Mouse (Mus musculus) adrenal gland, postnatal 4 days (tissue): ENCODE measurements around the gene Gm20388. TPM values are rescaled to one million over a fixed set of nuclear protein-coding genes. Genes with fewer than 3 reads are reported as not detected.

Experiments used
- DNase-seq, 2 experiments: peaks; one replicate each; pipeline ENCODE4 v3.0.0; 2021 to 2022; ENCODE audit warnings: low spot score in 2 of 2, mixed read lengths in 2 of 2
- total RNA-seq, 2 experiments: library from RNA; stranded (reverse); gene quantifications; 2 replicates each; pipeline ENCODE4 v1.2.3; 2021

Gm20388 gene
- total RNA-seq, 2 experiments from 2014 or later = 8.8 TPM; not detected in 1

GRCm38 (mm10) chr8:121694453-121694852 is 1783.8 kb downstream of the Gm20388 start:
- peak in 1 of 2 experiments; percentile 31 for DNase-seq

- DNase-seq = peak in 1 of 2 experiments; percentile 29
Measured at GRCm38 (mm10) chr8:121695585-121696184, 1785.0 kb downstream of the Gm20388 start.

DNA sequence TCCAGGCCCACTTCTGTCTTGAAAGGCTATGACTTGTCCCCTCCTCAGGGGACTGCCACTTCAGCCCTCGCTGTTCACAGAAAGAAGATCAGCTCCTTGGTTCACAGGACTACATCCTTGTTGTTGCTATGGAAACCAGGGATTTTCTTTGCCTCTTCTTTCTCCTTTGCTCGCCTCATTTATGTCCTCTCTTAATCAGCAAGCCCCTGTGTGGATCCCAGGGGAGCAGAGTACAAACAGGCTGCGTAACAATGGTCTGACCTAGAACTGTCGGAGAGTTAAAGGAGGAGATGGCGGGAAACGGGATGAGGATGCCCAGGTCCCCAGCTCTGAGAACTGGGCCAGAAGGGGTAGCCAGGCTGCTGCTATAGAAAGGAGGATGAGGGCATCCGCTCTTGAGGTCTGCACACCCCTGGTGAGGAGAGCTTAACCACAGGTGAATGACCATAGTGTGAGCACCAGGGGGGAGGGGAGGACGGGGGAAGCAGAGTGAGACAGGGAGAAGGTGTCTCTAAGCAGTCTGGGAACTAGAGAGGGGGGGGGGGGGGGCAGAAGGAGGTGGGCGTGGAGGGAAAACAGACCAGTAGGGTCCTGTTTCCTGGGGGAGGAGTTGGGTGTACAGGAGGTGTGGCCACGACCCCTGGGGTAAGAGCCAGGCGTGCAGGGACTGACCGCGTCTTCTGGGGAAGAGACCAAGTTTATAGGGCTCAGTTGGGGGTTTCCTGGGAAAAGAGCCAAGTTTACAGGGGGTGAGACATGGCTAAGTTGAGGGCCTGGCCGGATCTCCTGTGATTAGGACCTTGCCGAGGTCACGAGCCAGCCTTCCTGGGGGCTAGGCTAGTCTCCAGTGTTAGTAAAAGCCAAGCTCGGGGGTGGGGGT is 1787.3 kb downstream of the Gm20388 start:
- DNase-seq = no peak

DNA sequence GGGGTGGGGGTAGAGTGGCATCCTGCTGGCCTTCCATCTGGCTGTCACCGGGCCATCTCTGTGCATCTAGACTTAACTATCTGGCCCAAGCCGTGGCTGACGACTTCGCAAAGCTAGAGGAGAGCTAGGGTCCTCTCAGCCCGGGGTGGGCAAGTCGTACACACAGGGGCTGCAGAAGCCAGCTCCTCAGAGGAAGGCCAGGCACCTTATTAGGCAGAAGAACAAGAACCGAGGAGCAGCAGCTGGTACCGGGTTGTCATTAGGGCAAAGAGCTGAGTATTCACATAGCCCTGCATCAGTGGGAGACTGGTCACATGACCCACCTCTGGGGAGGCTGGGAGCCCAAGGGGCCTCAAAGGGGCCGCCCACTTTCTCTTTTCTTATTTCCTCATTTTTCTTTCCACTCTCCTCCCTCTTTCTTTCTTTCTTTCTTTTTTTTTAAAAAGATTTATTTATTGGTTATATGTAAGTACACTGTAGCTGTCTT is 1788.0 kb downstream of the Gm20388 start:
- DNase-seq = no peak

DNA sequence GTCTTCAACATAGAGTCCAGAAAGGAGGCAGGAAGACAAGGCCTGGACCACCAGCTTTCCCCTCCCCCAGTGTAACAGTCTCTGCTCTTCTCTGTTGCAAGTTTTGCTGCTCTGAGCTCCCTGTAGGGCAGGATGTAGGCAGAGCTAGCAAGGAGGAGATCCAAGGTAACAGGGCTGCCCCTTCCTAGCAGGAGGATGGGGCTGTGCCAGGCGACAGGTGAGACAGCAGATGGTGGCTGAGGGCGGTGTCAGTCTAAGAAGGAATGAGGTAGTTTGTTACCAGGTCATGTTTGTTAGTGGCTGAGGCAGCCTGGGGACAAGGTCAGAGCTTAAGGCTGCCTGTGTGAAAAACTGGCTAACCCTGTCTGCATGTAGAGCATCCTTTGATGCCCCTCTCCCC is 1789.3 kb downstream of the Gm20388 start:
- no peak for DNase-seq

DNA sequence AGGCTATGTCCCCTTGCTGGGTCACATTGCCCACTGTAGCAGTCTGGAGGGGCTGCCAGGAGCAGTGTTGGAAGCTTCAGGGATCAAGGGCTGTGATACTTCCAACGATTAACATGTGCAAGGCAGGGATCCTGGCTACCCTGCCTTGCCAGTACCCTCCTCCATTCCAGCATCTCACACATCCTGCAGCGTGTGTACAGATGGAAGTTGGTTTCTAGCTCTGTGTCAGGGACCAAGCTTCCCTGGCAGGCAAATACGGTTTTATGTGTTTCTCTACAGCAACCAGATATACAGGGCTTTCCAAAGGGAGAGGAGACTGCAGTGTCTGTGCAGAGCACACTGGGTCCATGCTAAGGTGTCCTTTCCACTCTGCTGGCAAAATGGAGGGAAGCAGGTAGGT is 1794.5 kb downstream of the Gm20388 start:
- DNase-seq = no peak

GRCm38 (mm10) chr8:121706956-121707355 is 1796.3 kb downstream of the Gm20388 start:
- DNase-seq = no peak

GRCm38 (mm10) chr8:121708406-121708805 is 1797.8 kb downstream of the Gm20388 start:
- no peak for DNase-seq

DNA sequence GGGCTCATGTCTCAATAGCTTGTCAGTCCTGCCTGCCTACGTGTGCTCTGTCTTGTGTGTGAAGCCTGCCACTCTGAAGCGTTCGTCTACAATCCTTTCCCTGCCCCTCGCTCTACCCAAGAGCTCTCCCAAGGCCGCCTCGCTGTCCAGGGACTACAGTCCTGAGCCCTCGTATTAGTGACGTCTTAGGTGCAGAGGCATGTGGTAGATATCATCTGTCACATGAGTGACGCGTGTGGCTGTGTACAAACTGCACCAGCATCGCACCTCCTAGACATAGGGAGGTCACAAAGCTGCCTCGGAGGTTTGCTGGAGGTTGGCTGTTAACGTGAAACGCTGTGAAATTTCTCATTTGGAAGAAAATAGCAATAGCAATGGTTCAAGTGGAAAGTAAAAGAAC is 1806.9 kb downstream of the Gm20388 start:
- DNase-seq = no peak

DNA sequence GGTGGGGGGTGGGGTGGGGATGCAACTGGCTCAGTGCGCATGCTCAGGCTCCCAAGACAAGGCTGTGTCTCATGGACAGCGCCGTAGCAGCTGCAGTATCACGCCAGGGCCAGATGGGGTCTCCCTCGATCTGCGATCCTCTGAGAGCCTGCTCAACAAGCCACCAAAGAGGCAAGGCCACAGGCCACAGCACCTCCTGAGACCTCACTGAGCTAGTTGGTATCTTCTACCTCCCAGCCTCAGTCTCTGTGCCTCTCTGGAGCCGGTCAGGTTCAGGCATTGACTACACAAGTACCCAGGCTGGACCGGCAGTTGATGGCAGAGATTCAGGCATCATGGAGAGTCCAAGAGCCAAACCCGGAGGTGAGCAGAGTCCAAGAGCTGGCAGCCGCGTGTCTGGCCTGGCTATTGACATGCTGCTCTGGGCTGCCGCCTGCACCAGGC is 1807.4 kb downstream of the Gm20388 start:
- DNase-seq = peak; percentile 43 to 69

DNA sequence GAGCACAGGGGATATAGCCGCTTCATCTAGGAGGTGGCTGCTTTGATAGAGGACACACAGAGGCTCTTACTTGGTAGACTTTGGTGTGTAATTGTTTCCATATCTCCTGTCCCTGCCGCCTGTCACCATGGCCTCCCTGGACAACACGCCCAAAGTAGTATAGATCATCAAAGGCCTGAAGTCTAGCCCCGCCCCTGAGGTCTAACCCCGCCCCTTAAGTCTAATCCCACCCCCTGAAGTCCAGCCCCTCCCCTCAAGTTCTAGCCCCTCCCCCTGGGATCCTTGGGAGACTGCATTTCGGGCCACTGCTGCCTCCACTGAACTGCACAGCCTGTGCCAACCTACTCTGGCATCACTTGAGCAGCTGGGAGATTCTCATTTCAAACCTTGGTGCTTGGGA is 1808.3 kb downstream of the Gm20388 start:
- no peak for DNase-seq

DNA sequence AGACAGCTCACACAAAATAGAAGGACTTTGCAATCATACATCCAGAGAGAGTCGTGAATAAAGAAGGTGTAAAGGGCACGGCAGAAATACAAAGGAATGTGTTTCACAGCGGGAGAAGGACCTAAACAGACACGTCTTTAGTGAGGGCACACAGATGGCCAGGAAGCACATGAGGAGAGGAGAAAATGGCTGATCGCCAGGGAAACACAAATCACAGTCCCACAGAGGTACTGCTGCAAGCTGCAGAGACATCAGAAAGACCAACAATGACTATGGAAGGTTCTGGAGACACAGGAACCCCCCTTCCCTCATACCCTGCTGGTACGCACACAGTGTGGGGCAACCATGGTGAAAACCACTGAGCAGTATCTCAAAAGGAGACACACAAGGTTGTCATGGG is 1810.4 kb downstream of the Gm20388 start:
- no peak for DNase-seq

- no peak for DNase-seq
Measured at GRCm38 (mm10) chr8:121723846-121724245, 1813.2 kb downstream of the Gm20388 start.

GRCm38 (mm10) chr8:121727164-121727563 is 1816.5 kb downstream of the Gm20388 start:
- DNase-seq = no peak

- DNase-seq = no peak
Measured at GRCm38 (mm10) chr8:121729323-121729722, 1818.7 kb downstream of the Gm20388 start, which contains the start of gene Jph3. TSS of gene Jph3 (plus strand) at chr8:121729623.

DNA sequence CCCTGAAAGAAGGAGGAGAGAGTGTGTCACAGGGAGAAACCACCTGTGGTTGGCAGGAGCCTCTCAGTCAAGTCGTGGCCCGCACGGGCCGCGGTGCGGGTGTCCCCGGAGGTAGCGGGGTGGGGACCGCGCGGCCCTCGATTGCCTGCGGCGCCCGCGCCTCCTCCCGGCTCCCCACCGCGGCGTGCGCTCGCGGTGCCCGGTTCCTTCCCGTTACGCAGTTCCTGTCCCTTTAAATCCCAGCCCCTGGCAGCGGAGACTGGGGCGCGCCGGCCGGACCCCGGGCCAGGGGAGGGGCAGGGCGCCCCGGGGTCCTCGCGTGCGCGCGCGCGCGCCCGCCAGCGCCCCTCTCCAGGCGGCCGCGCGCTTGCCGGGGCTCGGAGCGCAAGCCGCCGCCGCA is 1819.1 kb downstream of the Gm20388 start:
- DNase-seq = no peak

DNA sequence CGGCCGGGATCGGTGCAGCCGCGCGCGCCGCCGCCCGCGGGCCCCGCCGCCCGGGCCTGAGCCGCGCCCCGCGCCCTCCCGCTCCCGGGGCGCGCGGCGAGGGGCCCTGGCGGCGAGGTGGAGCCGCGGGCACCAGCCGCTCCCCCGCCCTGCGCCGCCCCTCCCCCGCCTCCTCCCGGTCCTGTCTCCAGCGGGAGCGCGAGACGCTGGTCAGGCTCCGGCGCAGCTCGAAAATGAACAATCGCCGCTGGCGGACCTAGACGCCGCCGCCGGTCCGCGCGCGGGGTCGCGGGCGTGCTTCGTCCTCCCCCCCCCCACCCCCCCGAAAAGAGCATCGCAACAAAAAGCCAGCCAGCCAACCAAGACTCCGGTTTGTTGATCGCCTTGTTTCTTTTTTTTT is 1819.5 kb downstream of the Gm20388 start:
- no peak for DNase-seq

DNA sequence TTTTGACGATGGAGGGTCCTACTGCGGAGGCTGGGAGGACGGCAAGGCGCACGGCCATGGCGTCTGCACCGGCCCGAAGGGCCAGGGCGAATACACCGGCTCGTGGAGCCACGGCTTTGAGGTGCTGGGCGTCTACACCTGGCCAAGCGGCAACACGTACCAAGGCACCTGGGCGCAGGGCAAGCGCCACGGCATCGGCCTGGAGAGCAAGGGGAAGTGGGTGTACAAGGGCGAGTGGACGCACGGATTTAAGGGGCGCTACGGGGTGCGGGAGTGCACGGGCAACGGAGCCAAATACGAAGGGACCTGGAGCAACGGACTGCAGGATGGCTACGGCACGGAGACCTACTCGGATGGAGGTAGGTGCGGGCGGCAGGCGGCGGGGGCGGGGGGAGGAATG is 1820.0 kb downstream of the Gm20388 start:
- DNase-seq = no peak

- DNase-seq = no peak
Measured at GRCm38 (mm10) chr8:121731060-121731459, 1820.4 kb downstream of the Gm20388 start.

- no peak for DNase-seq
Measured at GRCm38 (mm10) chr8:121731471-121732333, 1821.1 kb downstream of the Gm20388 start.

GRCm38 (mm10) chr8:121732334-121732665 is 1821.7 kb downstream of the Gm20388 start:
- no peak for DNase-seq
